ENCODE assay signal across 8 mouse cellular contexts in the genomic region with DNA sequence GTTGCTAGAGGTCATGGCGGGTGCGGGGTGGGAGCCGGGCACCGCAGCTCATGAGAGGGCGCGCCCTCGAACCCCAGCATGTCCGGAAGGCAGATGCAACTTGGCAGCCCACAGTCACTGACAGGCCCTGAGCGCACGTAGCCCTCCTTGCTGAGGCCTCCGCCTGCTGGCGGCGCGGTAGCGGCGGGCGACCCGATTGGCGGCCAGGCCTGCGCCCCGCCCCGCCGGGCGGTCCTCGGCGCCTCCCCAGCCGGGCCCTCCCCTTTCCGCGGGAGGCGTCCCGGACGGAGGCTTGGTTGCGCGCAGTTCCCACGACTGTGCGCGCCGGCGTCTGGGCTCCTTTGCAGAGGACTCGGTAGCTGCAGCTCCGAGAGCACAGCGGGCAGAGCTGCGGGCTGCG.
DNase-seq lines count a peak whose midpoint lies in the region; ATAC-seq and TF ChIP-seq lines count a peak whose summit lies in the region.
"Not testable (repeated sequence)": the region's sequence is repeated elsewhere in the genome, so short reads cannot be mapped to it uniquely, and the experiment has no call there.

No protein-coding gene starts in this region.

- H3K4me1 ChIP-seq in ES-Bruce4 (ENCODE audit: control insufficient read depth, insufficient read depth, low read length); liver, embryonic 12.5 days; midbrain, embryonic 15.5 days; stomach, embryonic 14.5 days (ENCODE audit: control insufficient read depth, insufficient read depth, low read length): not testable (repeated sequence)

- H3K36me3 ChIP-seq in ES-Bruce4 (ENCODE audit: control insufficient read depth, insufficient read depth, low read length, poor library complexity, severe bottlenecking); liver, embryonic 12.5 days; midbrain, embryonic 15.5 days (replicated peaks); stomach, embryonic 14.5 days (ENCODE audit: control insufficient read depth, insufficient read depth, low read length): not testable (repeated sequence)

- TF ChIP-seq POLR2A in ES-Bruce4 (IDR thresholded peaks at IDR 0.05; ENCODE audit: insufficient read depth, low read length), result not testable (repeated sequence)

- peak overlapping the region; percentile 73 for H3K9ac ChIP-seq in ES-Bruce4 (ENCODE audit: low read depth, poor library complexity, severe bottlenecking)
- H3K9ac ChIP-seq in liver, embryonic 12.5 days, result not testable (repeated sequence)
- H3K9ac ChIP-seq in midbrain, embryonic 15.5 days, result peak overlapping the region; percentile 52
- peak overlapping the region; percentile 58; the same call in 1 of the 2 replicates for H3K9ac ChIP-seq in stomach, embryonic 14.5 days (replicated peaks; ENCODE audit: low read depth, low read length)

- intact Hi-C loops in heart, postnatal 25 days (cut with DNase I), result not testable (repeated sequence)

- H3K27ac ChIP-seq in ES-Bruce4 (ENCODE audit: insufficient read depth, low read length); liver, embryonic 12.5 days; midbrain, embryonic 15.5 days; stomach, embryonic 14.5 days (ENCODE audit: low read length): not testable (repeated sequence)

- peak overlapping the region; percentile 64 for H3K4me2 ChIP-seq in liver, embryonic 12.5 days
- H3K4me2 ChIP-seq in midbrain, embryonic 15.5 days, result peak overlapping the region; percentile 51
- H3K4me2 ChIP-seq in stomach, embryonic 14.5 days (replicated peaks; ENCODE audit: low read depth, low read length), result peak overlapping the region; percentile 38

- ATAC-seq in liver, embryonic 12.5 days, result not testable (repeated sequence)
- peak; percentile 87 for ATAC-seq in midbrain, embryonic 15.5 days (replicated peaks)
- peak; percentile 88; the same call in 1 of the 2 replicates for ATAC-seq in stomach, embryonic 14.5 days (ENCODE audit: insufficient number of reproducible peaks, insufficient read depth, low FRiP score, low read depth)

- H3K9me3 ChIP-seq in ES-Bruce4 (replicated peaks; ENCODE audit: control insufficient read depth, insufficient read depth, low read length, poor library complexity, severe bottlenecking); liver, embryonic 12.5 days (replicated peaks); midbrain, embryonic 15.5 days; stomach, embryonic 14.5 days (ENCODE audit: control insufficient read depth, low read depth, low read length): not testable (repeated sequence)

- peak; percentile 1 for DNase-seq in cerebellum, postnatal 25 days
- peak; percentile 5 to 22 for DNase-seq in frontal cortex, postnatal 10 days (ENCODE audit: low spot score in 2 of 2)
- DNase-seq in heart, postnatal 25 days (ENCODE audit: low spot score), result peak; percentile 1
- peak; percentile 17 for DNase-seq in kidney, postnatal 14 days

- H3K27me3 ChIP-seq in ES-Bruce4 (ENCODE audit: control insufficient read depth, insufficient read depth, low read length, poor library complexity, severe bottlenecking); midbrain, embryonic 15.5 days (replicated peaks); stomach, embryonic 14.5 days (ENCODE audit: control insufficient read depth, insufficient read depth, low read length): not testable (repeated sequence)
- H3K27me3 ChIP-seq in liver, embryonic 12.5 days (replicated peaks), result peaks cover 13% of the 10 kb centered on the region

- peak overlapping the region; percentile 60 for H3K4me3 ChIP-seq in ES-Bruce4 (ENCODE audit: low read depth, low read length)
- peak overlapping the region; percentile 49 for H3K4me3 ChIP-seq in liver, embryonic 12.5 days
- peak overlapping the region; percentile 52 for H3K4me3 ChIP-seq in midbrain, embryonic 15.5 days
- peak overlapping the region; percentile 42 for H3K4me3 ChIP-seq in stomach, embryonic 14.5 days (ENCODE audit: low read depth, low read length)

- 1% methylated on average over 42 of the region's 44 CpGs for WGBS in liver, embryonic 12.5 days (ENCODE audit: insufficient replicate concordance)
- WGBS in midbrain, embryonic 15.5 days, result under 1% methylated on average over 37 of the region's 44 CpGs
- WGBS in stomach, embryonic 14.5 days, result 0% methylated on average over 35 of the region's 44 CpGs

- TF ChIP-seq CTCF in ES-Bruce4 (IDR thresholded peaks at IDR 0.05; ENCODE audit: low read depth, low read length), result not testable (repeated sequence)

- TF ChIP-seq EP300 in ES-Bruce4 (IDR thresholded peaks at IDR 0.05; ENCODE audit: insufficient read depth, low read depth, low read length), result 0 out of 2 replicates have a peak, but pooled peaks have one; percentile 6
